Mouse (Mus musculus): ENCODE results near the gene Thada. TPM values are rescaled to one million over a fixed set of nuclear protein-coding genes. Genes with fewer than 3 reads are reported as not detected.

The Thada gene
- 12.2 TPM for polyA plus RNA-seq (2014; fragmentation: Illumina TruSeq; extraction: RNeasy Lipid Tissue Mini Kit (QIAGEN cat#74804); ENCODE audit: low read depth, low replicate concordance)

DNA sequence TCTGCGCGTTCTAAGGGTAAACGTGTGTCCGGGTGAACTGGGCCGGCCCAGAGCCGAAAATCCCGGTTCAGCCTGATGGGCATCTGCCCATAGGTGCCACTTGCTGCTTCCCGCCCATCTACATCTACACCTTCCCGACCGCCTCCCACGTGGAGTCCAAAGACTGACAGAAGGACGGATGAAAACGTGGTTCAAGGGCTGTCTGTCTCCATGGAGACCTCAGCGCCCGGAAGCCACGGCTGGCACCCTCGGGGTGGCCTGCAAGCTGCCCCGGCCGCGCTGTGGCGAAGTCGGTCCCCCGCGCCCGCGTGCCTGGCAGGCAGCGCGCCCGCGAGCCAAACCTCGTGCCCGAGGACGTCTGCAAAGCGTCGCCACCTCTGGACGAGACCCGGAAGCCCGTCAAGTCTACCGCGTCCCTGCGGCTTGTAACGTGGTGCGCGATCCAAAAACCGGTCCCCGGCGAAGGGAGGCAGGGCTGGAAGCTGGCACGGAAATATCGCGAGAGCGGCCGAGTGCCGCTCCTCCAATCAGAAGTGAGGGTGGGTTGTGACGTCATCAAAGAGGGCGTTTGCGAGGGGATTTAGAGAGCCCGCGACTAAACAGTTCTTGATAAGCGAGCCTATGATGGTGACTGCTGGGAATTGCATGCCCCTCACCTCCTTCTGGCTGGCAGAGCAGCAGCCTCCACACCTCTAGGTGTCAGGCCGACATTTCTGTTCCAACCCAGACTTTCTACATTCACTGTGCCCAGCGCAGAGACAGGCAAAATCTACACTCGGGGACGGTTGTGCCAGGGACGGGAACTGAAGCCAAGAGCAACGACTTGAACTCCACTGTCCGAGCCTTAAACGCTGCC, at the start of gene Thada:
Thada (minus strand) TSS at position 453 of the 856 bp plus-strand sequence.

DNA sequence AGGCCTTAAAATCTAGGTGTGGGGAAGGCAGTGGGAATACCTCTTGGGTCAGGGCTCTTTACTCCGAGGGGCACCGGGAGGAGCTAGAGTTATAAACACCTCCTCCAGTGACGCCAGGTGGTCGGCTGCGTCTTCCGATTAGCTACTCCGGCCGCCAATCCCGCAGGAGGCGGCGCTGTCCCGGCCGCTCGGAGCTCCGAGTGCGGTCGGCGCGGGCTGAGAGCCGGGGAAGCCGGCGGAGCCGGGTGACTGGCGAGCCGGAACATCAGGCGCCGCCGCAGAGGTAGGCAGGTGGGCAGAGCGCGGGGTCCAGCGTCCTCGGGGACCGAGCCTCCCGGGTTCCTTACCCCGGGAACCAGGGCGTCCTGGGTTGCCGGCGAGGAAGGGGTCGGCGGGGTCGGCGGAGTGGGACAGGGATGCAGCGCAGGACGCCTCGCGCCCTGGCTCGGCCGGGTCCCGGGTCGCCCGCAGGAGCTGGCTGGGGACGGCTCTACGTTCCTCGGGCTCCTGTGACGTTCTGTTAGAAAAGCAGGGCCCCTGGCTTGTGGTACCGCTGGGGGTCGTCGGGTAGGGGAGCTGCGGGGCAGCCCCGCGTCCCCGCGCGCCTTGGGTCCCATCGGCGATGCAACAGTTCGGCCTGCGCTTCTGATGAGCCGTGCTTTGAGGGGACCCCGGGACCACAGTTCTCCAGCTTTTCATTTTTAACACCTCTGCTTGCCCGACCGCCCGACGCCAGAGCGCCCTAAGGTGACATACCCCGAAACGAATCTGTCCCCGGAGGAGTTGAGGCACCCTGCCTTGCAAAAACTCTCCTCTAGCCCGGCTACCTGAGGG, 45.9 kb upstream of the Thada start, which contains the start of gene Plekhh2:
Plekhh2 (plus strand) TSS at position 214 of the 834 bp plus-strand sequence.

DNA sequence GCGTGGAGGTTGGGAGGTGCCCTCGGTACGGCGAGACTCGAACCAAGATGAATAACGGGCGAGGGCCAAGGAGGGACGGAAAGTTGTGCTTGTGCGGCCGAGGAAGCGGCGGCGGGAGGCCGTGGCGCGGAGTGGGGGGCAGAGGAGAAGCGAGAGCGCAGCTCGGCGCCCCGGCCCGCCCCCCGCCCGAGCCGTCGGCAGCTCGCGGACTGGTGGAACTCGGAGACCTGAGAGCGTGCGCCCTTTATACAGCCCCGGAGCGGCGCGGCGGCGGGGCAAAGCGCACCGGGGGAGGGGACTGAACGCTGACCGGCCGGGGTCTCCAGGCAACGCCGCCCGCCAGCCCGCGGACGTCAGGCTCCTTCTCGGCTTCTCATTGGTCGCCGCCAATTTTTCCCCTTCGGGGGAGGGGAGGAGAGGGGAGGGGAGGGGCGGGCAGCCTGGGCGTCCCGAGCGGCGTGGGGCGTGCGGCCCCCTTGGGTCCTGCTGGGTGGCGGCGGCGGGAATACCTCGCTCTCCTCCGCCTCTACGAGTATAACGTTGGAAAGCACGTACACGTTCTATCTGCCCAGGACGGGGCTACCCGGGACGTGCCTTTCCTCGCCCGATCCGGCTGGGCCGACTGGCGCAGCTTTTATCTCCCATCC, 278.2 kb downstream of the Thada start, which contains the start of gene Zfp36l2:
Zfp36l2 (minus strand) TSS at position 221 of the 647 bp plus-strand sequence.

Other genes starting within 250 kb of the Thada start
- gene Plekhh2, start 45.7 kb upstream of the Thada start, polyA plus RNA-seq (2014; fragmentation: Illumina TruSeq; extraction: RNeasy Lipid Tissue Mini Kit (QIAGEN cat#74804); ENCODE audit: low read depth, low replicate concordance): 6.3 TPM
- 20.3 TPM for gene Dync2li1, start 160.3 kb upstream of the Thada start, polyA plus RNA-seq (2014; fragmentation: Illumina TruSeq; extraction: RNeasy Lipid Tissue Mini Kit (QIAGEN cat#74804); ENCODE audit: low read depth, low replicate concordance)
- gene Abcg8, start 210.1 kb upstream of the Thada start, polyA plus RNA-seq (2014; fragmentation: Illumina TruSeq; extraction: RNeasy Lipid Tissue Mini Kit (QIAGEN cat#74804); ENCODE audit: low read depth, low replicate concordance): 0.24 TPM
- 0.78 TPM for gene Abcg5, start 216.8 kb upstream of the Thada start, polyA plus RNA-seq (2014; fragmentation: Illumina TruSeq; extraction: RNeasy Lipid Tissue Mini Kit (QIAGEN cat#74804); ENCODE audit: low read depth, low replicate concordance)

All from adipose tissue, adult 10 weeks (tissue).